Mouse (Mus musculus): ENCODE data around the gene Pkn3.
"Not testable (repeated sequence)": the region's sequence is repeated elsewhere in the genome, so short reads cannot be mapped to it uniquely, and the experiment has no call there.

The Pkn3 gene

DNA sequence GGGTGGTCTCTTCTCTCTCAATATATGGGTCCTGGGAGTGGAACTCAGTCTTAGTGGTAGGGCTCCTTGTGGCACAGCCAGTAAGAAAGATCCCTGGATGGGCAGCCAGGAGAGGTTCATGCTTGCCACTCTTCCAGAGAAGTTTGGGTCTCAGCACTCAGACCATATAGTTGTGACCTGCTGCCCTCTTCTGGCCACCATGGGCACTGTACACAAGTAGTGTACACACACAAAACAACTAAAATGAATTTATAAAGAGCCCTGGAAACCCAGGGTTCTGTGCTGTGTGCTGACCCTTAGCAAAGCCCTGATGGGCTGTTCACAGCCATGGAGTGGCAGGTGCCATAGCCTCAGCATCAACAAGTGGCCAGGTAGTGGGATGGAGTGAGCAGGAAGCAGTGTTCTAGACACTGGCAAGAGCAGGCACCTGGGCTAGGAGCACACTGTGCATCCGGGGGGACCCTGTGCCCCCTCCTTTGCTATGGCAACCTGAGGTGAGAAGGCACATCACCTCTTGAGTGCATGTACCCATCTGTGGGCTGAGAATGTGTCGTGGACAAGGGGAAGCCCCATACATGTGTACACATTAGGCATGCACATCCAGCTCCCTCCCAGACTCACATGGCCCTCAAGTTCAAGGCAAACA is 18.5 kb downstream of the Pkn3 start:
- DNase-seq (ENCODE audit: low spot score): peak; percentile 45

DNA sequence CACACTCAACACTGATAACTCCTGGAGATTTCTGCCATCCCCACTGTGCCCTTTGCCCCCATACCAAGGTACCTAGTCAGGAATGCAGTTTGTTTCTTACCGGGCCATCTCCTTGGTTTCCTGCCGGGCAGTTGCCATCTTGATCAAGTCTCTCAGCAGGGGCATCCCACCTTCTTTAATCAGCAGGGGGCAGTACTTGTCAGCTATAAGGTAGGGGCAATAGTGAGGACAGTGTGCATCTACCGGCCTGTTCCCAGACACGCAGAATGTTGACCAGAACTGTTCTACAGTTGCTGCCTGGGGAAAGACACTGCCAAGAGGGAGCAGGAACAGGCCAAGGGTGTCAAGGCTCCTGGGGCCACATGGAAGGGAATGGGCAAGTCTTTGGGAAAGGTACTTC is 22.7 kb downstream of the Pkn3 start:
- DNase-seq (ENCODE audit: low spot score): no peak

DNA sequence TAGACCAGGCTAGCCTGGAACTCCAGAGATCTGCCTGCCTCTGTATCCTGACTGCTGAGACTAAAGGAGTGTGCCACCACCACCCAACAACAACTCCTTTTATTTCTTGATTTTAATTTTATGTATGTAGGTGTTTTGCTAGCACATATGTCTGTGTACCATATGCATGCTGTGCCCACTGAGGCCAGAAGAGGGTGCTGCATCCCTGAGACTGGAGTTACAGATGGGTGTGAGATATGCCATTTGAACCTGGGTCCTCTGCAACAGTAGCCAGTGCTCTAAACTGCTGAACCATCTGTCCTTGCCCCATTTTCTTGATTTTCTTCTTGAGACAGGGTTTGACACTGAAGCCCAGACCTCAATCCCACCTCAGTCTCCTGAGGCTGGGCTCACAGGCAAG is 28.9 kb downstream of the Pkn3 start:
- peak; percentile 42 for DNase-seq (ENCODE audit: low spot score)

DNA sequence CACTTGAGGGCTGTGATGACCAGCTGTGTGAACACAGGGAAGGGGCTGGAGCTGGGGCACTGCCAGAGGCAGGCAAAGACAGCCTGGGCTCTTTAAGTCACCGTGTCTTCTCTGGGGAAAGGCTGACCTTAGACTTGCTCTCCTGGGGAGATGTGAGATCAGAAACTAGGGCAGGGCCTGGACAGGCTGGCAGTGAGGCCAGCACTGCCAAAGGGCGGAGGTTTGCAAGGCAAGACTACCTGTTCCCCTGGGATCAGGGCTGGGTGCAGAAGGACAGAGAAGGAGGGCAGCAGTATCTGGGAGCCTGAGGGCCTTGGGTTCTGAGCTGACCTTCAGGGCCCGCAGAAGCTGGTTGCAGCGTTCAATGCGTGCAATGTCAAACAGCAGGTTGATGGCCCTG is 30.2 kb downstream of the Pkn3 start:
- DNase-seq (ENCODE audit: low spot score): no peak

DNA sequence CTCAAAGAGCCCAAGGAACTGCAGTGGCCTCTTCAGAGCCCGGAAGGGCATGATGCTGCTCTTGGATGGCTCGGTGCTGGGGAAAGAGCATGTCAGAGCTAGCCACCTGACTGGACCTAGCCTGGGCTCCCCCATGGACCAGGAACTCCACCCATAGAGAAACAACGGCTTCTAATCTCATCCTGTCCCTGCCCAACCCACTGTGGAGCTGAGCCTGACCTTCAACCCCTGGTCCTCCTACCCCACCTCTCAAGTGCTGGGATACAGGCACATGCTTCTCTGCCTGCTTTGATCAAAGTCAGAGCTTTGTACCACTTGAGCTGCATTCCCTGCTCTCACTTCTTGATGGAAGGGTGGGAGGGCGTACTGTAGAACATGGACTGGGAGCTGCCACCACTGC is 30.8 kb downstream of the Pkn3 start:
- DNase-seq (ENCODE audit: low spot score): no peak

DNA sequence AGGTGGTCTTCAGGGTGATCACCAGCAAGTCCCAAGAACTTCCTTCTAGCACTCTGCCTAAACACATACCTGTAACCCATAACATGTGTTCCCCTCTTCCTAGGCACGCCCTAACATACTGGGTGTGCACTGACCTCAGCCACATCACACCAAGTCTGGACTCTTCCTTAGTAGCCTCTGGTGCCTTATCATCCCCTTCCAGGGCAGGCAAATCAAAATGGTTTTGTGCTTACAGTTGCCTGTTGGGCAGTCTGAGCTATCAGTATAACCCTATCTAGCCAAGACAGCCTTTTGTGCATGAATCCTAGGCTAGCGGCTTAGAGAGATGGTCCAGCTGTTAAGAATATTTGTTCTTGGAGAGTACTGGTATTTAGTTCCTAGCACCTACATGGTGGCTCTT is 34.0 kb downstream of the Pkn3 start:
- no peak for DNase-seq (ENCODE audit: low spot score)

DNA sequence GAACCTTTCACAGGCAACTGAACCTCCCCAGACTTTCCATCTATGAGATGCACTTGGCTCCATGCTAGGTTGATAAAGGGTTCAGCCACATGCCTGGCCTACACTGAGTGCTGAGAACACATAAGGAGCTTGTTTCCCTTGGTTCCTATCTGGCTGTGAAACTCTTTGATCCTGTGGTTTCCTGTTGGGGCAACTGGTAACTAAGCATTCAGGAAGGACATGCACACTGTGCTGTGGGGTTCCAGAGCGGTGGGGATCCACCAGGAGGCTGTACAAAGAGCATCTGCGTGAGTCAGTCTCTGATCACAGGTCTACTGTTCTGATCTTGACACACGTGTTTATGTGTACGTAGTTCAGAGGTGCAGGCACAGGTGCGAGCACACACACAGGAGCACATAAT is 35.1 kb downstream of the Pkn3 start:
- DNase-seq (ENCODE audit: low spot score): no peak

DNA sequence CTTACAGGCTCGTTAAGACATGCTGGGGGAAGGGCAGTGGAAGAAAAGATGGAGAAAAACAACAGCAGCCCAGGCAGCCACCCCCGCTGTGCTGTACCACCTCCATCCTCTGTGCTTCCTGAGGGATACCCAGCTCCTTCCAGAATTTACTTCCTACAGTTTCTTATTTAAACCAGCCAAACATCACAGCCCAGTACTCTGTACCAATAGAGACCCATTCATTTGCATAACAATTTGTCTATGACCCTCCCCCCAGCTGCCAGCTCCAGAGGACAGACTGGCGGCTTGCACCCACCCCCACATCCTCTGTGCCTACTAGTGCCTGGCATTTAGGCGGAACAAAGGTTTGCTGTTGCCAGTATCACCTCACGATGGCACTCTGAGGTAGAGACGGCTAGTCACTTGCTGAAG is 42.2 kb downstream of the Pkn3 start:
- DNase-seq (ENCODE audit: low spot score): no peak

DNA sequence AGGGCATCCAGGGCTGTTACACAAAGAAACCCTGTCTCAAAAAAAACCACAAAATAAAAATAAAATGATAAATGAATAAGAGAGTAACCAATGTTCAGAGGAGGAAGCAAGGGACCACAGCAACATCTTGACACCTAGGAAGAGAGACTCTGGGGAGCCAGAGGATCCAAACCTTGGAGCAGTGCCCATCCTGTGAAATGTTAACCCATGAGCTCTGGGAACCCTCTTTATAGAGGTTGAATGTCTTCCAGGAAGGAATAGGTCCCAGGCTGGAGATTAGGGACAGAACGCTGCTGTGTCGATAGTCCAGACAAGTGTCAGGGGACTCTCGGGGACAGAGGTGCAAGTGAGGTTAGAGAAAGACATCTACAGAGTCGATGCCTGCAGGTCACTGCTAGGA is 42.8 kb downstream of the Pkn3 start:
- no peak for DNase-seq (ENCODE audit: low spot score)

DNA sequence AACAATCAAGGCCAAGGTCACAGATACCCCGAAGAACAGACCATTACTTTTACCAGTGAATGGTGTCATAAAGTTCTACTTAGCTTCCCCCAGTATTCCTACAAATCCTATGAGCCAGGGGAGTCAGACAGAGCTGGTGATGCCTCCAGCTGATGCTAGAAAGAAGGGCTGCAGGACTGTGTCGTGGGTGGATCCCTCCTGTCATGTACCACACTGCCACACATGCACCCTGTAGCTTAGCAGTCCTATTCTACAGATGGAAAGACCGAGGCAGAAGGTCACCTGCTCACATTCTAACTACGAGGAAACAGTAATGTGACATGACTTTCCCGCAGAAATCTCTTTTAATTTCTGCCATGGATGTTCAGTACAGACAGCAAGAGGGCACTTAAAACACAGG is 45.3 kb downstream of the Pkn3 start:
- DNase-seq (ENCODE audit: low spot score): no peak

DNA sequence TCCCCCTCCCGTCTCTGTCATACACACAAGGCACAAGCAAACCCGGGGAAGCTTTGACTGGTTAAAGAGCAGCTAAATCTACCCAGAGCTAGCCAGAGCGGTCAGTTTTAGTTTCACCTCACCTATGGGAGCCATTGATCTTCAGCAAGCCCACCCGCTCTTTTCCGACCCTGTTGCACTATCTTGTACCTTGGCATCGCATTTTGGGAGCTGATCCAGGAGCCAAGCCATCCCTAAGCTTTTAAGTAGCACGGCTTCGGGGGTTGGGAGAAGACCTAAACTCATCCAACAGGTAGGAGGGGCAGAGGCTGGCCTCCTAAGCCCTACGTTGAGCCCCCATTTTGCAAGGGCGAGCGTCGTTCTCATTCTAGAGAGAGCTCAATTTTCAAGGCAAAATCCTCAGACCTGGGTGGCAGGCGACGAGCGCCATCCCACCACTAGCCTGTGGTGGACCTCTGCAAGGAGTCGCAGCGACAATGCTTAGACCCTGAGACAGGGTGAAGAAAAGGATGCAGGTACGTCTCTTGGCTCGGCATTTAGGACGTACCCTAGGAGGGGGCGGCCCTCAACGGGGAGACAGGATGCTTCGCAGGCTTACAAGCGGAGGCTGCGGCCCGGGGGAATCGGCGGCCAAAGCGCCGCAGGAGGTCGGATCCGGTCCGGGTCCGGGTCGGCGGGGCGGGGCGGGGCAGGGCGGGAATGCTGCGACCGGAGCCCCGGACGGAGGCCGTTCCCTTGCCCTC is 46.4 kb downstream of the Pkn3 start:
- DNase-seq (ENCODE audit: low spot score): no peak

DNA sequence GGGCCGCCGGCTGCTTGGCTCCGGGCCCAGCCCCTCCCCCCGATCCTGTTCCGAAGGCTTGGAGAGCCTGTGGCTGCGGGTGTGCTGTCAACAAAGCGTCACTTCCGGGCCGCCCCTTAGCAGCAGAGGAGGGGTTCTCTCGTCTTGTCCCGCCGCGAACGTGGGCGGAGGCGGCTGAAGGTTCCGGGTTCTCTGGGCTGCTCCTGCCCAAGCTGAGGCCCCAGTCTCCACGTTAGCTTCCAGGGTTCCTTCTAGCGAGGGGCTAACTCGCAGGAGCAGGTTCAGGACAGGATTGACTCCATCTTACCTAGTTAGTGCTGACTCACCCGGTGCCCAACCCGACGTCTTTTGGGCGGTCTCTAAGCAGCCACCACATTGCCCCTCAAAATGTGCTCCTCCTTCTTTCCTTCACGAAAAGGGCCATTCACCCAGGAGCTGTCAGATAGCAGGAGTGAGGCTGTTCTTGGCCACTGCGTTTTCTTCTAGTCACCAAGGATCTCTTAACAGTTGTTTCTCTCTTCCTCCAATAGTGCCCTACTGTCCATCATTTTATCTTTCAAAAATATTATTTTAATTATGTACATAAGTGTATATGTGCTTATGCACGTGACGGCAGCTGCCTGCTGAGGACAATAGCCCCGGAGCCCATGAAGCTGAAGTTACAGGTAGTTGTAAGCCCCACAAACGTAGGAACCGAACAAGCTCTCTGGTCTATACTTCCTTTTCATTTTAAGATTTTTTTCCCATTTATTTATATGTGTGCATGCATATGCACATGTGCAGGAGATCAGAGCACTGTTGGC is 47.2 kb downstream of the Pkn3 start, which contains the start of gene Zer1:
Zer1 (minus strand) TSS at position 114 of the 803 bp plus-strand sequence.
- peak; percentile 94 for DNase-seq (ENCODE audit: low spot score)

DNA sequence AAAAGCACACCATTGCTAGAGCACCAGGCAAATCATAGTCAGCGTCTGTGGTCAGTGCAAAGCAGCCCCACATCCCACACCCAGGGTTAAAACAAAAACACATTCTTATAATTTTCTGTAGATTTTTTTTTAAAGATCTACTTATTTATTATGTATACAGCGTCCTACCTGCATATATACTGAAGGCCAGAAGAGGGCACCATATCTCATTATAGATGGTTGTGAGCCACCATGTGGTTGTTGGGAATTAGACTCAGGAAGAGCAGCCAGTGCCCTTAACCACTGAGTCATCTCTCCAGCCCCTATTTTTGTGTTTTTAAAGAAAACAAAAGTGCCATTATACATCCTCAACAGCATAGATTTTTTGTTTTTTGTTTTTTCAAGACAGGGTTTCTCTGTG is 51.3 kb downstream of the Pkn3 start:
- no peak for DNase-seq (ENCODE audit: low spot score)

DNA sequence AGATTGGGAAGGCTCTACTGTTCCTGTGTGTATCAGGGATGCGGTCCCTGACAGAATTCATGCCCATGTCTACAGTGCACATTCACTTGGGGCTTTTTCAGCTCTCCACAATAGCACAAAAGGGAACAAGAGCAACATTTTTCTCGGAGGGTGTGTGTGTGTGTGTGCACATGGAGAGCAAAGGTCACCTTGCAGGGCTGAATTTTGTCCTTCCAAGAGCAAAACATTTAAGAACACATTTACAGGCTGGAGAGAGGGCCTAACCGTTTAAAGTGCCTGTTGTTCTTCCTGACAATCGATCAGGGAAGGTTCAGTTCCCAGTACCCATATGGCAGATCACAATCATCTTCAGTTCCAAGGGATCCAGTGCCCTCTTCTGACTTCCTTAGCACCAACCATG is 52.7 kb downstream of the Pkn3 start:
- DNase-seq (ENCODE audit: low spot score): no peak

DNA sequence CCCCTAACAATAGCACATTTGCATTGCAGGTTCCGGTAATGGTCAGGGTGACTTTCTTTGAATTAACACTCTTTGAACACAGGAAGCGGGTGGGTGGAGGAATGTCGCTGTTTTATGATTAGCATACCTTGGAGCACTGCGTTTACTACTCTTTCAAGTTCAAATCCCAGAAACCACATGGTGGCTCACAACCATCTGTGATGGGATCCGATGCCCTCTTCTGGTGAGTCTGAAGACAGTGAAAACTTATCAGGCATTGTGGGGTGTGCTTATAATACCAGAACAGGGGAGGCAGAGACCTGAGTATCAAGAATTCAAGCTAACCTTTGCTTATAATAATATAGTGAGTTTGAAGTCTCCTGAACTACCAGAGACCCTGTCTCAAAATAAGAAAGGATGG is 53.8 kb downstream of the Pkn3 start:
- not testable (repeated sequence) for DNase-seq (ENCODE audit: low spot score)

DNA sequence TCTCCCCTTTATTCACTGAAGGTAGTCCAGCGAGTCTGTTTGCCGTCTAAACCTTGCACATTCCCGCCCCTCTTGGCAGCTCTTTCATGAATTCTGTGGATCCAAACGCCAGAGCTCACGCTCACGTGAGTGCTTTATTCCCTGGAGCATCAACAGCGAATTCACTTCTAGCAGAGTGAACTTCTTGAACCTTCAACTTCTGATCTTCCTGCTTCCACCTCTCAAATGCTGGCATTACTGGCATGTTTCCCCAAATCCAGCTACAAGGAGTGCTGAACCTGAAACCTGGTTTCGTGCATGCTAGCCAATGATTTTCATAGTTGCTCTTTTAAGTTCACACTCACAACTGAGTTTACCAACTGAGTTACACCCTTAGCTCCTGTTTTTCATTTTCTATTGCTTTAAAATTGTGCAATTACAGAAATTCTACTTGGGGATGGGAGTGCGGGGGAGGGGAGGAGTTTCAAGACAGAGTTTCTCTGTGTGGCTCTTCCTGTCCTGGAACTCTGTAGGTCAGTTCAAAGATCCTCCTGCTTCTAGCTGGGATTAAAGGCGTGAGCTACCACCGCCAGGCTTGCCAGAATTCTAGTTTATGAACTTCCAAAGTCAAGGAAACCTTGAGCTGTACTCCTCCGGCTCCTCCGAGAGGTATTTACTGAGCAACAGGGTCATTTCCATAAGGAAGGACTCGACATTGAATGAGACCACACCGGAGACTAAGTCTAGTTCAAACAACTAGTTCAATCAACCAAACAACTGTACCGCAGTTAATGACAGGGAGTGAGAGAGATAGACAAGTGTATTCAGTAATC is 55.5 kb downstream of the Pkn3 start:
- peak; percentile 31 for DNase-seq (ENCODE audit: low spot score)

DNA sequence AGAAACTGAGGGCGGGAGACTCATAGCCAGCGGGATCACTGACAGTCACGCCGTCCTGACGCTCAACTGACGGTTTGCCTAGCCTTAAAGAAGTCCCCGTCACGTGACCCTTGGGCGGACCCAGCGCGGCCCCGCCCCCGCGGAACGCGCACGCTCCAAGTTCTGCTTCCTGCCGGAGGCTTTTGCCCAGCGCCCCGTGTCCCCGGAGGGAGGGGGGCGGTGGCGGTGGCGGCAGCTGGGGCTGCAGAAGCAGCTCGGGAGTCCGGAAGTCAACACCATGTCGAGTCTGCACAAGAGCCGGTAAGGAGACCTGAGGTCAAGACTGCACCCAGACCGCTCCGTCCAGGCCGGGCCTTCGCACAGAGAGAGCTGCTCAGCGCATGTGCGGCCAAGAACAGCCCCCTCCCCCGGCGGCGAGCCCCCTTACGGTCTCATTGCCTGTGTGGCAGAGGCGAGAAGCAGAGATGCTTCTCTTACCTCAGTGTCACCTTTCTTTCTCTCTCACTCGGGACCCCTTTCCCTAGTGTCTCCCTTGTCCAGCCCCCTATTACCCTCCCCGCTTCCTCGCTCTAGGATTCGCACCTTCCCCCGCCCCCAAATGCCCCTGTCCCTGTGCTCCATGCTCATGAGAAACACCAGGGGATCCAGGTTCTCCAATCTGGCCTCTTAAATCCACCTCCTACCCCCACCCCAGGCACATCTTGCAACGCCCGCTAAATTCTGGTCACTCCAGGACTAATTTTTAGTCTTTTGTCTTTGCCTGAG is 56.3 kb downstream of the Pkn3 start, which contains the start of gene Tbc1d13:
Tbc1d13 (plus strand) TSS at position 134 of the 765 bp plus-strand sequence.
- peak; percentile 97 for DNase-seq (ENCODE audit: low spot score)

DNA sequence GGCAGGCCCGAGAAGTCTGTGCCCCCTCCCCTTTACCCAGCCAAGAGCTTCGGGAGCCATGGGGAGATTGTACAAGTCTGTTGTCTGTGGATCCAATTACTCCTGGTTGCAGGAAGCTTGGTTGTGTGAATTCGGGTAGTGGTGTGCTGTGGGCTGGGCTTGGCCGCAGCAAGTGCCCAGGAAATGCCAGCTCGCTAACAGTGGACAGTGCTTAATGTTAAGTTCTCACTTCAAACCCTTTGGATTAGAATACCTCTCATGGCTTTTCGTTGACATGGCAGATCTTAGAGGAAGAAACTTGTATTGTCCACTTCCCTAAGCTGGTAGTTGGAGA is 56.9 kb downstream of the Pkn3 start:
- no peak for DNase-seq (ENCODE audit: low spot score)

DNA sequence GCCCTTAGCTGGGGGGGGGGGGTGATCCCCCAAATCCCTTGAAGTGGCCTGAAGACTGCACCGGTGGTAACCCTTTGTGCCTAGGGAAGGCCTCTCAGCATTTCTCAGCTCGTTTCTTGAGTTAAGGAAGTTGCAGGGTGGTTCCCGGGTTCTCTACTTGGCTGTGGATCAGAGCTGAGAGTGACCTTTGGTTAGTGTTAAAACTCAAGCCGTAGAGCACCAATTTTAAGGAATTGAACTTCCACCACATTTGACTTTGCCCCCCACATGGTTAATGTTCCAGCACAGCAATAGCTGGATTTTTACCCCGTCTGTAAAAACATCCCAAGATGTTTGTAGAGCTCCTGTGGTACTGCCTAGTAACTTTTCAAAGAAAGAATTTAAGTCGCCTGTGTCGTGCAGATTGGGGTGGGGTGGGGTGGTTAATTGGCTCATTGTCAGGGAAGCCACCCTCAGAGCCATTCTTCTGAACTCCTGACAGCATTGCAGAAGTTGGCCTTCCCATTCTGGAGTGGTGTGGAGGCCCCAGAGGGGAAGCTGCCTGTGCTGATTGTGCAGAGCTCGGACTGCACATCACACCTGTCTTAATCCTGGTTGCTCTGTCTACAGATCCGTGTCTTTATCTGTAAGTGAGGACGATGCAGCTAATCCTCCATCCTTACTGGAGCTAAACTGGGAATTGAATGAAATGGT is 57.6 kb downstream of the Pkn3 start:
- no peak for DNase-seq (ENCODE audit: low spot score)

DNA sequence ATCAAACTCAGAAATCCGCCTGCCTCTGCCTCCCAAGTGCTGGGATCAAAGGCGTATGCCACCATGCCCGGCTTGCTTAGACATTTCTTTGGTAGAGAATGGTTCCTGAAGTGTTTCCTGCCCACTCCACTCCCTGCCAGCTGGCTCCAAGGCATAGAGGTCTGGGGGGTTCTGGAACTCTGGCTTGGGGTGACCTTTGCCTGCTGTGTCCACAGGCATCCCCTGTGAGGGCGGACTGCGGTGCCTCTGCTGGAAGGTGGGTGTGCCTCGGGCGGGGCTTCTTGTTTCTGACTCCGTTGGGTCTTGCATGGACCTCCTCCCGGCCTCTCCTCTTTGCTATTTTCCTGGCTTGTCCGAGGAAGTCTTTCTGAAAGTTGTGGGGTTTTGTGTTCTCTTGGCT is 59.0 kb downstream of the Pkn3 start:
- no peak for DNase-seq (ENCODE audit: low spot score)

DNA sequence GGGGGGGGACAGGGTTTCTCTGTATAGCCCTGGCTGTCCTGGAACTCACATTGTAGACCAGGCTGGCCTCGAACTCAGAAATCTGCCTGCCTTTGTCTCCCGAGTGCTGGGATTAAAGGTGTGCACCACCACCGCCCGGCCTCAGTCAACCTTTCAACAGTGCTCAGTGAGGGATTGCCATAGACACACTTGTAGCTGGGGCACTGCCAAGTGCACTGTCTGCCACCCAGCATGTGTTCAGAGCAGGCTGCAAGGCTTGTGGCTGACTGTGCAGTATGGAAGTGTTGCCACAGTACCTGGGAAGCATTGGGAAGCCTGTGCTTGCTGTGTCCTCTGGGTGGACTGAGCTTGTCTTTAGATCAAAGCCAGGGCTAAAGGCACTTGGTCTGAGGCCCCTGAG is 62.5 kb downstream of the Pkn3 start:
- DNase-seq (ENCODE audit: low spot score): not testable (repeated sequence)
